Mouse (Mus musculus): ENCODE data around the gene Pds5a. TPM values are rescaled to one million over a fixed set of nuclear protein-coding genes. Genes with fewer than 3 reads are reported as not detected.

The Pds5a gene
- polyA plus RNA-seq, 1 experiment from 2014 or later = 32.3 TPM

DNA sequence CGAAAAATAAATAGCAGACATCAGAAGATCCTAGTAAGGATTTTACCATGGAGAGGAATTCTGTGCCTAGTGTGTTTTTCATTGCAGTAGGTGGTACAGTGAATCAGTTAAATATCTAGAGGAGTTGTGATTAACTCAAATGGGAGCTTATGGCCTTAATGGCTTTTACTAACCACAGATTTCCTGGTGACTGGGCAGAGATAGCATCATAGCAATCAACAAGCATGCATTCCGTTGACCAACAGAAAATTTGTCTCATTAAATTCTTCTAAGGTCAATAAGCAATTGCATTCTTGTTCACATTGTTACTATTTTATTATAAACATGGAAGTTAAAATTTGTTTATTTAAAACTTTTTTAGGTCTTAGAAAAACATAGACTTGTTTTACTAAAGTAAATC lies 132.6 kb downstream of the Pds5a start:
- H3K4me1 ChIP-seq (ENCODE audit: control insufficient read depth, insufficient read depth, low read length) = 0 out of 2 replicates have a peak, but pooled peaks cover 3% of the 10 kb centered on the region
- H3K27me3 ChIP-seq (ENCODE audit: control insufficient read depth, insufficient read depth, low read length) = no peaks in the 10 kb centered on the region
- 87% methylated on average over 2 of the region's 2 CpGs for WGBS
- H3K36me3 ChIP-seq (ENCODE audit: control insufficient read depth, insufficient read depth) = 0 out of 2 replicates have a peak, but pooled peaks cover 2% of the 10 kb centered on the region
- no peak overlapping the region for H3K4me2 ChIP-seq (ENCODE audit: low read depth, low read length)
- no peak overlapping the region for H3K4me3 ChIP-seq (ENCODE audit: low read length)
- H3K27ac ChIP-seq (ENCODE audit: low read length) = no peak overlapping the region
- H3K9ac ChIP-seq (ENCODE audit: low read length) = no peak overlapping the region
- no peaks in the 10 kb centered on the region for H3K9me3 ChIP-seq (replicated peaks; ENCODE audit: control insufficient read depth, low read length)
- no peak for ATAC-seq (replicated peaks; ENCODE audit: extremely low read depth, insufficient read depth, low FRiP score)

DNA sequence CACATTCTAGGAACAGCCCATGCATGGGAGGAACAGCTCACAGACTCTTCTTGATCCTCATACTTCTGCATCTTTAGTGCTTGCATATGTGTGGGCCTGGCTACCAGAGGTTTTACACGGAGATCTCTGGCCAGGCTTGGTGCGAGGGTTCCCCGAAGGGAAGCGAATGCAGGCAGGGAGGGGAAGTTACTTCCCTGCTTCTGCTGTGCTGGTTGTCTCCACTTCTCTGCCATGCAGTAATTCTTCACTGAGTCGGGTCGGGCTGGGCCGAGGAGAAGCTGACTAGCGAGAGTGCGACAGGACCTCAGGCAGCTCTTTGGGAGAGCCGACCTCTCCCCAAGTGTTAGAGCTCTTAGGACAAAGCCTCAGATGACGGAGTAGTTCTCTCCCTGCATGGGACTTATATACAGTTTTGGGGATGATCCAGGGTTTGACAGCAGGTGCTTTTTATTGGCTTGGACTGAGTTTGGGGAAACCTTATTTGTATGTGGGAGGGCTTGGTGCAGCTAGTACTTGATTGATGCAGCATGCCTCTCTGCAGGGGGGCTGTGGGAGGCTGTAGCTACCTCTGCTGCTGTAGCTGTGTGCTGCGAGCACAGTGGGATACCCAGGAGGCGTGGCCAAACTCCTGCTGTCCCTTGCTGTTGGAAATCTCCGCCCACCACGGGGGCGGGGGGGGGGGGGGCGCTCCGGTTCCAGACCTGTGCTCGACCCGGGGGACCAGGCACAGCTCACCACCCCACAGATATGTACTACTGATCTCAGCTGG lies 136.8 kb downstream of the Pds5a start:
- no peaks in the 10 kb centered on the region for H3K9me3 ChIP-seq (replicated peaks; ENCODE audit: control insufficient read depth, low read length)
- peaks cover 8% of the 10 kb centered on the region for H3K4me1 ChIP-seq (ENCODE audit: control insufficient read depth, insufficient read depth, low read length)
- 48% methylated on average over 20 of the region's 20 CpGs for WGBS
- no peak overlapping the region for H3K4me3 ChIP-seq (ENCODE audit: low read length)
- H3K36me3 ChIP-seq (ENCODE audit: control insufficient read depth, insufficient read depth) = no peaks in the 10 kb centered on the region
- no peak for ATAC-seq (replicated peaks; ENCODE audit: extremely low read depth, insufficient read depth, low FRiP score)
- no peak overlapping the region for H3K4me2 ChIP-seq (ENCODE audit: low read depth, low read length)
- no peak overlapping the region for H3K9ac ChIP-seq (ENCODE audit: low read length)
- H3K27me3 ChIP-seq (ENCODE audit: control insufficient read depth, insufficient read depth, low read length) = no peaks in the 10 kb centered on the region
- H3K27ac ChIP-seq (ENCODE audit: low read length) = no peak overlapping the region

DNA sequence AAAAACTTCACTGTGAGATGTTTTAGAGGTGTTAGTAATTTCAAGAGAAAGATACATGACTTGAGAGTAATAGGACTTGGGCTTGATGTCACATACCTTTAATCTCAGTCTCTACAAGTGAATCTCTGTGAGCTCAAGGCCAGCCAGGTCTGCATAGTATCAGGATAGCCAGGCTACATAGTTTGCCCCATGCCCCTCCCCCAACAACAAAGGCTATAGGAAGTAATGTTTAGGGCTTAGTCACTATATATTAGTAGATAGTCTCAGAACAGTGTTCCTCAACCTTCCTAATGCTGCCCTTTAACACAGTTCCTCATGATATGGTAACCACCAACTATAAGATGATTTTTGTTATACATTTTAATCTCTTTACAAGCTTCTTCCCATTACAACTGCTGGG lies 141.0 kb downstream of the Pds5a start:
- Histone ChIP-seq H3K36me3 (ENCODE audit: control insufficient read depth, insufficient read depth) (no peaks in the 10 kb centered on the region), H3K9ac (ENCODE audit: low read length) (no peak overlapping the region), H3K27me3 (ENCODE audit: control insufficient read depth, insufficient read depth, low read length) (no peaks in the 10 kb centered on the region), H3K4me2 (ENCODE audit: low read depth, low read length) (no peak overlapping the region), H3K4me3 (ENCODE audit: low read length) (no peak overlapping the region), H3K4me1 (ENCODE audit: control insufficient read depth, insufficient read depth, low read length) (peaks cover 8% of the 10 kb centered on the region), H3K9me3 (replicated peaks; ENCODE audit: control insufficient read depth, low read length) (no peaks in the 10 kb centered on the region), H3K27ac (ENCODE audit: low read length) (no peak overlapping the region)
- ATAC-seq (replicated peaks; ENCODE audit: extremely low read depth, insufficient read depth, low FRiP score) = no peak

Other genes with a start within 250 kb of the Pds5a start
- gene Gm43552, start 205.4 kb downstream of the Pds5a start, polyA plus RNA-seq (2015; fragmentation: Nextera tagmentation; extraction: Ambion mirVana) = 0.91 and 2.3 TPM in 2 replicates
- gene Smim14, start 161.1 kb downstream of the Pds5a start, polyA plus RNA-seq (2015; fragmentation: Nextera tagmentation; extraction: Ambion mirVana) = 116 and 141 TPM in 2 replicates
- 117 and 132 TPM in 2 replicates for gene Ube2k, start 161.0 kb downstream of the Pds5a start, polyA plus RNA-seq (2015; fragmentation: Nextera tagmentation; extraction: Ambion mirVana)
- 10.5 and 10.8 TPM in 2 replicates for gene N4bp2, start 65.2 kb upstream of the Pds5a start, polyA plus RNA-seq (2015; fragmentation: Nextera tagmentation; extraction: Ambion mirVana)
- 5.9 and 16.8 TPM in 2 replicates for gene Rhoh, start 162.9 kb upstream of the Pds5a start, polyA plus RNA-seq (2015; fragmentation: Nextera tagmentation; extraction: Ambion mirVana)
- 3.3 and 7.6 TPM in 2 replicates for gene Chrna9, start 236.6 kb upstream of the Pds5a start, polyA plus RNA-seq (2015; fragmentation: Nextera tagmentation; extraction: Ambion mirVana)